28 mouse cellular contexts compared by ENCODE assay signal in genomic region chr4:100120547-100120946, GRCm38 (mm10). TPM values are rescaled to one million over a fixed set of nuclear protein-coding genes. Genes with fewer than 3 reads are reported as not detected.
A peak's percentile ranks its signal among the peaks of the same experiment; 100 is the strongest.
DNase-seq lines count a peak whose midpoint lies in the region; TF ChIP-seq lines count a peak whose summit lies in the region.
"Had no signal": no experiment of that assay in that cellular context is flagged by ENCODE, and none has a peak within 500 bp of the region (broad histone marks: within the 10 kb centered on the region; RNA-seq: fewer than 3 reads in every experiment).

No protein-coding gene starts in this region.

- H3K27me3 ChIP-seq in kidney, adult 2 months (replicated peaks; ENCODE audit: control insufficient read depth, insufficient read depth, low read length), result no peaks in the 10 kb centered on the region
- H3K27me3 ChIP-seq in cerebellum, adult 2 months (ENCODE audit: control insufficient read depth, insufficient read depth, low read length), result no peaks in the 10 kb centered on the region
- H3K27me3 ChIP-seq: embryonic facial prominence, embryonic 15.5 days; forebrain, embryonic 12.5 days; heart, embryonic 12.5 days; lung, embryonic 15.5 days; midbrain, embryonic 12.5 days; stomach, embryonic 15.5 days had no signal

- H3K27ac ChIP-seq in kidney, adult 2 months (ENCODE audit: insufficient read depth, low read depth, low read length), result peak overlapping the region; percentile 30; the same call in 1 of the 2 replicates
- H3K27ac ChIP-seq in cerebellum, adult 2 months (ENCODE audit: insufficient read depth, low read length), result peak overlapping the region; percentile 12; the same call in 1 of the 2 replicates
- H3K27ac ChIP-seq: embryonic facial prominence, embryonic 10.5 days; embryonic facial prominence, embryonic 15.5 days; forebrain, embryonic 12.5 days; hindbrain, embryonic 14.5 days; kidney, postnatal 0 days; liver, embryonic 14.5 days; lung, embryonic 15.5 days; midbrain, embryonic 12.5 days; stomach, embryonic 15.5 days had no signal

- no peak overlapping the region for H3K4me3 ChIP-seq in kidney, adult 2 months (ENCODE audit: insufficient read depth, low read depth, low read length)
- no peak overlapping the region for H3K4me3 ChIP-seq in cerebellum, adult 2 months (replicated peaks; ENCODE audit: insufficient read depth, low read depth, low read length)
- H3K4me3 ChIP-seq: embryonic facial prominence, embryonic 10.5 days; embryonic facial prominence, embryonic 15.5 days; forebrain, embryonic 12.5 days; heart, embryonic 12.5 days; lung, embryonic 15.5 days; midbrain, embryonic 12.5 days; stomach, embryonic 15.5 days had no signal

- peaks cover 21% of the 10 kb centered on the region for H3K4me1 ChIP-seq in kidney, adult 2 months (ENCODE audit: control insufficient read depth, insufficient read depth, low read length)
- H3K4me1 ChIP-seq in cerebellum, adult 2 months (ENCODE audit: control insufficient read depth, insufficient read depth, low read length), result peaks cover 14% of the 10 kb centered on the region; the same call in 1 of the 2 replicates
- H3K4me1 ChIP-seq: forebrain, embryonic 12.5 days; lung, embryonic 15.5 days; midbrain, embryonic 12.5 days; stomach, embryonic 15.5 days had no signal

- TF ChIP-seq CTCF in kidney, adult 2 months (conservative IDR thresholded peaks at IDR 0.05; ENCODE audit: insufficient read depth, insufficient read length, low read depth, low read length), result no peak
- no peak for TF ChIP-seq CTCF in cerebellum, adult 2 months (IDR thresholded peaks at IDR 0.05; ENCODE audit: borderline replicate concordance, insufficient read depth, low read depth, low read length)

- no peak for DNase-seq in kidney, adult 2 months
- no peak for DNase-seq in kidney, adult 8-10 months
- peak; percentile 61 for DNase-seq in cerebellum, adult 11 months
- peak; percentile 70 to 82 for DNase-seq in cerebellum, adult 2 months
- peak; percentile 64 to 74 for DNase-seq in cerebellum, postnatal 14 days
- DNase-seq in neural tube, embryonic 10.5 days (ENCODE audit: extremely low spot score, low spot score), result no peak
- no peak for DNase-seq in urinary bladder, postnatal 36 days (ENCODE audit: low spot score in 2 of 2)
- DNase-seq: adrenal gland, postnatal 14 days; gastrocnemius, postnatal 25 days; heart, postnatal 4 days; kidney, adult 18-20 months; kidney, postnatal 4 days; layer of hippocampus, postnatal 36 days; liver; right cerebral cortex, postnatal 25 days; thymus, postnatal 14 days had no signal

- whole genome bisulfite sequencing in kidney, adult 2 months, result 69% methylated on average over 5 of the region's 5 CpGs
- WGBS in cerebellum, adult 2 months, result 50% methylated on average over 5 of the region's 5 CpGs

- no peak for TF ChIP-seq POLR2A in kidney, adult 2 months (IDR thresholded peaks at IDR 0.05; ENCODE audit: low read depth, low read length)
- TF ChIP-seq POLR2A in cerebellum, adult 2 months (IDR thresholded peaks at IDR 0.05; ENCODE audit: borderline replicate concordance, insufficient read depth, low read length), result no peak

- H3K36me3 ChIP-seq in kidney, adult 2 months (ENCODE audit: control insufficient read depth, insufficient read depth, low read length), result no peaks in the 10 kb centered on the region
- H3K36me3 ChIP-seq: embryonic facial prominence, embryonic 15.5 days; forebrain, embryonic 12.5 days; lung, embryonic 15.5 days; midbrain, embryonic 12.5 days; stomach, embryonic 15.5 days had no signal

RNA-seq across cellular contexts. Expression of gene Ror1, which starts 25.0 kb away (rescaled TPM):
- 2.2 and 2.8 TPM in 2 replicates for polyA plus RNA-seq in kidney, adult 2 months (2012; rRNA removed)
- 3.8 and 4.8 TPM in 2 replicates for polyA plus RNA-seq in cerebellum, adult 2 months (2012; rRNA removed)
- polyA plus RNA-seq: CD4-positive, CD25-positive, alpha-beta regulatory T cell, adult 4 months; inflammation-experienced regulatory T-cells, adult 6 months had no signal

Comparison
In these comparisons a context has a peak if more than half of its experiments do, and no peak if none do; other contexts are left out.
1. DNase-seq: peak in cerebellum, adult 11 months (single experiment), cerebellum, adult 2 months (2 of 2) and cerebellum, postnatal 14 days (2 of 2); none in kidney, adult 2 months (single experiment), kidney, adult 8-10 months (0 of 2), neural tube, embryonic 10.5 days (single experiment) and urinary bladder, postnatal 36 days (0 of 2).